Mouse (Mus musculus) stomach, postnatal 0 days (tissue): Measurements from ENCODE around the gene Rab13. TPM values are rescaled to one million over a fixed set of nuclear protein-coding genes. Genes with fewer than 3 reads are reported as not detected.

Source experiments
- ATAC-seq: fragments of 200-750 bp; cut with Nextera tagmentation; 2 replicates; pipeline ENCODE4 v1.8.0; 2017; ENCODE audit not compliant: low FRiP score, low TSS enrichment
- DNase-seq: peaks from one replicate; pipeline ENCODE4 v3.0.0-alpha.2; 2016; ENCODE audit warnings: low spot score
- H3K27ac ChIP-seq: fragments of 300-500 bp; sonication (generic); replicated peaks from 2 replicates; pipeline ENCODE4 v1.5.1; 2014; ENCODE audit warnings: mild to moderate bottlenecking, control low read depth
- H3K27me3 ChIP-seq: fragments of 300-500 bp; sonication (generic); 2 replicates; pipeline ENCODE4 v1.6.1; 2014; ENCODE audit warnings: low read length; ENCODE audit not compliant: control insufficient read depth, insufficient read depth
- H3K36me3 ChIP-seq: fragments of 300-500 bp; sonication (generic); 2 replicates; pipeline ENCODE4 v1.6.1; 2014; ENCODE audit warnings: low read length, mixed read lengths; ENCODE audit not compliant: control insufficient read depth, insufficient read depth
- H3K4me1 ChIP-seq: fragments of 300-500 bp; sonication (generic); replicated peaks from 2 replicates; pipeline ENCODE4 v1.6.1; 2014; ENCODE audit warnings: antibody characterized with exemption; ENCODE audit not compliant: control insufficient read depth, insufficient read depth
- H3K4me2 ChIP-seq: fragments of 300-500 bp; sonication (generic); replicated peaks from 2 replicates; pipeline ENCODE4 v1.6.1; 2014; ENCODE audit warnings: low read depth, mild to moderate bottlenecking, control low read depth, moderate library complexity
- H3K4me3 ChIP-seq: fragments of 300-500 bp; sonication (generic); 2 replicates; pipeline ENCODE4 v1.5.1; 2014; ENCODE audit warnings: low read depth, low read length, control low read depth
- H3K9ac ChIP-seq: fragments of 300-500 bp; sonication (generic); 2 replicates; pipeline ENCODE4 v1.6.1; 2014; ENCODE audit warnings: mild to moderate bottlenecking, low read length, control low read depth, mixed read lengths
- H3K9me3 ChIP-seq: fragments of 300-500 bp; sonication (generic); 2 replicates; pipeline ENCODE4 v1.6.1; 2016; ENCODE audit warnings: low read length; ENCODE audit not compliant: control insufficient read depth
- CTCF ChIP-seq: IDR thresholded peaks from 2 replicates; pipeline ENCODE4 v1.5.1; 2016; ENCODE audit warnings: antibody characterized with exemption, low read depth, mild to moderate bottlenecking, moderate library complexity
- EP300 ChIP-seq: optimal IDR thresholded peaks from 2 replicates; pipeline ENCODE3; 2016; ENCODE audit warnings: antibody characterized with exemption
- WGBS: fragments of 180-500 bp; shearing (Covaris S2); extraction: QIAGEN DNeasy Blood & Tissue Kit; methylation state at CpG from one replicate; pipeline ENCODE4 v1.1.7; 2014; 5-methylcytosine and 5-hydroxymethylcytosine counted together
- polyA plus RNA-seq: library from polyadenylated mRNA; unstranded; fragments of >200 nt; fragmentation: Nextera tagmentation; extraction: Ambion mirVana; gene quantifications from 2 replicates; pipeline ENCODE4 v1.2.1, GENCODE M21; 2015

Rab13 gene
- polyA plus RNA-seq, 1 experiment from 2014 or later: 17.8 TPM

DNA sequence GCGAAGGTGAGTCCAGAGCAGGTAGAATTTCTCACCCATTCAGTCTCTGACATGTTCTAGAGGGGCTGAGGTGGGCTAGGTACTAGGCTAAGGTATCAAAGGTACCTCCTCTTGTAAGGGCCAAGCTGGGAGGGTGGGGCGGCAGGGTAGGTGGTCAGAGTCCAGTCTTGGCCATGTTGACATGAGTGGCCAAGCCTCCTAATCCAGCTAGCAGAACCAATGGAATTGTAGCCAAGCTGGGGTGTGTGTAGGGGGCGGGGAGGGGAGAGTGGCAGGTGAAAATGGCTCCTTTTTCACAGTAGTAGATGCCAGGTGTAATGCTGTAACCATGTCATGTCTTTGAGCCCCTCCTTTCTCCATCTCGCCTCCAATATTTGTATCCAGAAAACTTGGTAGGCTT, 45.0 kb downstream of the Rab13 start:
- DNase-seq (peak; percentile 85), ATAC-seq (peak; percentile 28; the same call in 1 of the 2 replicates)
- Histone ChIP-seq H3K4me2 (no peak overlapping the region), H3K4me1 (0 out of 2 replicates have a peak, but pooled peaks cover 4% of the 10 kb centered on the region), H3K27me3 (no peaks in the 10 kb centered on the region), H3K4me3 (no peak overlapping the region), H3K9me3 (no peaks in the 10 kb centered on the region), H3K9ac (no peak overlapping the region), H3K36me3 (peaks cover 22% of the 10 kb centered on the region), H3K27ac (no peak overlapping the region; the same call in 1 of the 2 replicates)
- 77% methylated on average over 4 of the region's 4 CpGs for WGBS
- TF ChIP-seq EP300 (no peak), CTCF (no peak)

DNA sequence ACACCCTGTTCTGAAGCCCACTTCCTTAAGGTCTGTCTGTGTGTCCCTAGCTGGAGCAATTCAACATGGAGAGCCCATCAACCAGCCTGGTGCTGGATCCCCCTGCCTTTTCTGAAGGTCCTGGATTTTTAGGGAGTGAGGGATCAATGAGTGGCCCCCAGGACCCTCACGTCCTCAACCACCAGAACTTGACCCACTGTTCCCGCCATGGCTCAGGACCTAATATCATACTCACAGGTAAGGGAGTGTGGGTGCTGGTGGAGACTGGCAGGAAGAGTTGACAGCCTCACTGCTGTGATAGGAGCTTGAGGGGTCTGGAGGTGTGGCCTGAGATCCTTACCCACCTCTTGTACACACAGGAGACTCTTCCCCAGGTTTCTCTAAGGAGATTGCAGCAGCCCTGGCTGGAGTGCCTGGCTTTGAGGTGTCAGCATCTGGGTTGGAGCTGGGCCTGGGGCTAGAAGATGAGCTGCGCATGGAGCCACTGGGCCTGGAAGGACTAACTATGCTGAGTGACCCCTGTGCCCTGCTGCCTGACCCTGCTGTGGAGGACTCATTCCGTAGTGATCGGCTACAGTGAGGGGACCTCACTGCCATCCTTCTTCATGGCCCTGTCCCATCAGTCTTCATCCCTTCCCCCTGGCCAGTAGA, 49.8 kb downstream of the Rab13 start:
- Histone ChIP-seq H3K4me3 (no peak overlapping the region), H3K27ac (no peak overlapping the region), H3K27me3 (no peaks in the 10 kb centered on the region), H3K9me3 (no peaks in the 10 kb centered on the region), H3K9ac (no peak overlapping the region), H3K4me1 (0 out of 2 replicates have a peak, but pooled peaks cover 4% of the 10 kb centered on the region), H3K4me2 (no peak overlapping the region), H3K36me3 (peaks cover 25% of the 10 kb centered on the region)
- no peak for TF ChIP-seq CTCF
- no peak for TF ChIP-seq EP300
- WGBS: 92% methylated on average over 5 of the region's 5 CpGs
- ATAC-seq (no peak), DNase-seq (no peak)

DNA sequence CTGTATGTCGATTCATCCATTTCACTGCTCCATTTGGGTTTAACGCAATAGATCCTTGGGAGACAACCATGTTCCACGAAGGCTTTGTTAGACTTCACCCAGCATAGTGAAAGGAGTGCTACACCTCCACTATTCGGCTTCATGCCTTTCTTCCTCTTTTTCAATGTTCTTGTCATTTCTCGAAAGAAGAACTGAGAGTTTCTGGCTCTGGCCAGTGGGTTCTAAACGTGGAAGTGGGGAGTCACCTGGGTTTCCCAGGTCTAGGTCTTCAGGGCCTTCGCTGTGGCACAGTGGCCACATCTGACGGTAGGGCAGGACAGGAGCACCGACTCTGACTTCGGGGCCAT, 51.2 kb downstream of the Rab13 start:
- Histone ChIP-seq H3K4me2 (peak overlapping the region; percentile 86), H3K36me3 (peaks cover 18% of the 10 kb centered on the region), H3K27me3 (no peaks in the 10 kb centered on the region), H3K4me1 (0 out of 2 replicates have a peak, but pooled peaks cover 4% of the 10 kb centered on the region), H3K4me3 (peak overlapping the region; percentile 83), H3K9me3 (no peaks in the 10 kb centered on the region), H3K9ac (peak overlapping the region; percentile 84; the same call in 1 of the 2 replicates), H3K27ac (0 out of 2 replicates have a peak overlapping the region, but pooled peaks have one; percentile 35)
- TF ChIP-seq EP300: no peak
- TF ChIP-seq CTCF: no peak
- ATAC-seq (no peak), DNase-seq (no peak)
- 32% methylated on average over 10 of the region's 10 CpGs for WGBS

DNA sequence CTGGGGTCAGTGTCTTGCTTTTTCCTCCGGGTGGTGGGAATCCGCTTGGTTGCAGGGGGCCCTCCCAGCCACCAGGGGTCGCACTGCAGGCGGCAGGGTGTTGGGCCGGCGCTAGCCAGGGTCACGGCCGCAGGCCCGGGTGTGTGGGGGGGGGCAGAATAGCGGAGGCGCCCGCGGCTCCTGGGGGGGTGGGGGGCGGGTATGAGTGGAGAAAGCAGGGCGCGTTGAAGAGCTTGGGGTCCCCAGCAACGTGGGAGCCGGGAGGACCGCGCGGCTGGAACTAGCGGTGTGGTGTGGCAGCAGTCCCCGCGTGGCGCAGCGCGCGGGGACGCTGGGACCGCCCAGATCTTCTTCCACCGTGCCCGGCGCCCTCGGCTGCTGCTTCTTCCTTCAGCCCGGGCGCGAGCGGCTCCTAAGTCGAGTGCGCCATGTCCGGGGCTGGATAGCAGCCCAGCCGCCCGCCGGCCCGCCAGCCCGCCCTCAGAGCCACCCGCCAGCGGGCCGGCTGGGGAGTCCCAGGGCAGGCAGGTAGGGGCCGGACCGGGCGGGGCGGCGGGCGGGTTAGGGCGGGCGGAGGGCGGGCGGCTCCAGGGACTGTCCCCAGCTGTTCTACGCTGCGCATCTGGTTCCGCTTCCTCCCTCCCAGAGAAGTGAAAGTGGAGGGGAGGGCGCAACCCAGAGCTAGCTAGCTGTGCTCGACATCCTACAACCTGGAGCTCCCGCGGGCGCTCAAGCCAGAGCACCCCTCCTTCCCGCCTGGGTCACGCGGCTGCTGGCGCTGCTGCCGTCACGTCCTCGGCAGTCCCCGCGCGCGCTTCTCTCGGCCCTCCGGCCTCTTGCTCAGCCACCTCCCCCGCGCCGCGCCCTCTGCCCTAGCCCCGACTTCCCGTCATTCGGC, 51.8 kb downstream of the Rab13 start, which contains the start of gene Dennd4b:
Gene Dennd4b, plus strand, starts transcription at position 152 of the 898 bp plus-strand sequence.
- Histone ChIP-seq H3K4me2 (peak within 1 kb of the TSS; percentile 86), H3K4me1 (0 out of 2 replicates have a peak, but pooled peaks cover 4% of the 10 kb centered on the region), H3K9ac (peak within 1 kb of the TSS; percentile 84), H3K9me3 (no peaks in the 10 kb centered on the region), H3K36me3 (peaks cover 16% of the 10 kb centered on the region), H3K27me3 (no peaks in the 10 kb centered on the region), H3K27ac (peak within 1 kb of the TSS; percentile 97), H3K4me3 (peak within 1 kb of the TSS; percentile 83)
- DNase-seq: peak; percentile 89
- WGBS: 0% methylated on average over 64 of the region's 87 CpGs
- ATAC-seq: peak; percentile 88
- TF ChIP-seq EP300 (no peak), CTCF (peak; percentile 91)

DNA sequence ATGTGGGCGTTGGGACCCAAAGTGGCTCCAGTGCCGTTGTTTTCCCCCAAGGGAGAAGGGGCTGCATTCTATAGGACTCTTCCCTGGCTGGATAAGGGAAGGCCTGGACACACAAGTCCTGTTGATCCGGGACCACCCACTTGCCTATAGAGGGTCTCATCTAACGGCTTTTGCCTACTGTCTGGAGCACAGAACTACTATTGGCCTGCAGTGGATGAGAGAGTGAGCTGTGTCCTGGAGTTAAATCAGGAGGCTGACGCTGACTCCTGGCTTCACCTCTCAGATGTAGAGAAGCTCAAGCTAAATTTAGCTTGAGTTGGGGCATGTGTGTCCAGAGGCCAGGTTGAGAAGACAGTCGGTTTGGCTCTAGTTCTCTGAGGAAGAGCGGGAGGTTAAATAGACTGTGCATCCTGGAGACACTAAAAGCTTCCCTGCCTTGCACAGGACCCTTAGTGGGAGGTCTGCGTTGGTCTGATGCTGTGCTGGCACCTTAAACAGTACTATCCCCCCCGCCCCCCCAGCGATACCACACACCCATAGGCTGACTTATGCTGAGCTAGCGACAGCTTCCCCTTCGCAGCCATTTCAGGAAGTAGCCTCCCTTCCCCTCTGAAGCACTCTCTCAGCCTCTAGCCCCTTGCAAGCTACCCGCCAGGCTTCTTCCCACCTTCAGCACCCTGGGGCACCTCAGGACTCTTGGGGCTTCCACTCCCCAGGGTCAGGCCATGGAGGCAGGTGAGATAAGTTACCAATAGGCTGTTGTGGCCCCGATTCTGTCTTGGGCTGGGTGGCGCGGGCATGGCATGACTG, 52.6 kb downstream of the Rab13 start:
- Histone ChIP-seq H3K4me3 (peak overlapping the region; percentile 83), H3K27me3 (no peaks in the 10 kb centered on the region), H3K4me2 (peak overlapping the region; percentile 86), H3K9ac (peak overlapping the region; percentile 84), H3K9me3 (no peaks in the 10 kb centered on the region), H3K36me3 (peaks cover 12% of the 10 kb centered on the region), H3K27ac (peak overlapping the region; percentile 97), H3K4me1 (0 out of 2 replicates have a peak, but pooled peaks cover 4% of the 10 kb centered on the region)
- ATAC-seq (no peak; the same call in 1 of the 2 replicates), DNase-seq (no peak)
- WGBS: 22% methylated on average over 16 of the region's 16 CpGs
- TF ChIP-seq EP300: no peak
- no peak for TF ChIP-seq CTCF
